Mouse (Mus musculus): ENCODE results near the gene Manba. TPM values are rescaled to one million over a fixed set of nuclear protein-coding genes. Genes with fewer than 3 reads are reported as not detected.
A peak's percentile ranks its signal among the peaks of the same experiment; 100 is the strongest.

Gene Manba
- total and polyA plus RNA-seq, 3 experiments: 30.9 to 35.2 (median 31.5) TPM

DNA sequence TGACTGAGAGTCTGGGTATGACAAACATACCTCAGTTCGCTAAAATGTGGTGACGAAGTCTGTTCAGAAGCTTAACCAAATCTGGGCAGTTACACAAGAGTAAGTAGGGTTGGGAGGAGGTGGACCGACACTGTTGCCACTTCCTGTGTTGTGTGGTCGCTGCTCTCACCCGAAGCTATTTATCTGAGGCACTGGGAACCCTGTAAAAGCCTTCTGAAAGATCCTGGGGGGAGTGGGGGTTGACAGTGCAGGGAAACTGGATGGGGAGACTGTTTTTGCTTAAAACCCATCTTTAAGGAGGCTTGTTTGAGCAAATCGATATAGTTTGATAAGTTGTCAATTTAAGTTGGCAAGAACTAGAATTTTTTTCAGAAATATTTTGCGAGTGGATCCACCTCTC lies 45.2 kb upstream of the Manba start:
- H3K27me3 ChIP-seq (replicated peaks): no peaks in the 10 kb centered on the region
- TF ChIP-seq EP300 (IDR thresholded peaks at IDR 0.05; ENCODE audit: low read length) (no peak), ZKSCAN1 (IDR thresholded peaks at IDR 0.05; ENCODE audit: borderline replicate concordance, low read depth, low read length) (no peak), KAT2A (IDR thresholded peaks at IDR 0.05; ENCODE audit: insufficient replicate concordance, low read length) (no peak), ELF1 (IDR thresholded peaks at IDR 0.05; ENCODE audit: low read depth, low read length) (peak; percentile 75), MAX (IDR thresholded peaks at IDR 0.05; ENCODE audit: low read length) (no peak; the same call in 1 of the 2 replicates), GABPA (IDR thresholded peaks at IDR 0.05; ENCODE audit: insufficient replicate concordance, low read depth, low read length) (no peak), UBTF (IDR thresholded peaks at IDR 0.05; ENCODE audit: low read depth, low read length) (no peak), NRF1 (IDR thresholded peaks at IDR 0.05; ENCODE audit: low read depth, low read length) (no peak), CHD1 (IDR thresholded peaks at IDR 0.05; ENCODE audit: low read depth, low read length) (no peak; the same call in 1 of the 2 replicates), CTCF (conservative IDR thresholded peaks at IDR 0.05 in 1 of 2, IDR thresholded peaks at IDR 0.05 in 1 of 2; ENCODE audit: low read depth in 2 of 2, low read length in 2 of 2) (no peak), MAFK (IDR thresholded peaks at IDR 0.05; ENCODE audit: insufficient replicate concordance, low read length) (no peak), SIN3A (IDR thresholded peaks at IDR 0.05; ENCODE audit: low read length) (no peak; the same call in none of the 2 replicates), ETS1 (conservative IDR thresholded peaks at IDR 0.05; ENCODE audit: low read depth, low read length) (no peak), PAX5 (IDR thresholded peaks at IDR 0.05; ENCODE audit: low read length) (no peak), TBP (conservative IDR thresholded peaks at IDR 0.05; ENCODE audit: low read depth, low read length) (0 out of 2 replicates have a peak, but pooled peaks have one; percentile 46), HCFC1 (IDR thresholded peaks at IDR 0.05; ENCODE audit: low read depth, low read length) (peak; percentile 41), ZC3H11A (IDR thresholded peaks at IDR 0.05; ENCODE audit: low read depth, low read length) (no peak), RCOR1 (conservative IDR thresholded peaks at IDR 0.05; ENCODE audit: low read depth, low read length) (no peak), RAD21 (IDR thresholded peaks at IDR 0.05; ENCODE audit: low read depth, low read length) (no peak), MXI1 (IDR thresholded peaks at IDR 0.05; ENCODE audit: low read depth, low read length) (peak; percentile 75), SMC3 (IDR thresholded peaks at IDR 0.05; ENCODE audit: low read depth, low read length) (peak; percentile 3; the same call in 1 of the 2 replicates), TCF12 (IDR thresholded peaks at IDR 0.05; ENCODE audit: low read depth, low read length) (no peak), ZMIZ1 (IDR thresholded peaks at IDR 0.05; ENCODE audit: low read depth, low read length) (no peak), BHLHE40 (IDR thresholded peaks at IDR 0.05; ENCODE audit: low read depth, low read length) (no peak), CHD2 (IDR thresholded peaks at IDR 0.05; ENCODE audit: low read length) (peak; percentile 21; the same call in 1 of the 2 replicates), JUND (conservative IDR thresholded peaks at IDR 0.05; ENCODE audit: low read depth, low read length) (no peak), IRF4 (IDR thresholded peaks at IDR 0.05; ENCODE audit: low read depth, low read length) (no peak), POLR2A (IDR thresholded peaks at IDR 0.05; ENCODE audit: low read depth, low read length) (peak; percentile 49; the same call in 1 of the 2 replicates), USF2 (conservative IDR thresholded peaks at IDR 0.05; ENCODE audit: low read depth, low read length) (no peak), MYC (IDR thresholded peaks at IDR 0.05; ENCODE audit: low read depth, low read length) (no peak), MEF2A (IDR thresholded peaks at IDR 0.05; ENCODE audit: borderline replicate concordance, low read depth, low read length) (peak; percentile 32; the same call in 1 of the 2 replicates), MAZ (IDR thresholded peaks at IDR 0.05; ENCODE audit: low read depth, low read length) (0 out of 2 replicates have a peak, but pooled peaks have one; percentile 53), JUN (IDR thresholded peaks at IDR 0.05; ENCODE audit: insufficient read depth, low read depth, low read length) (no peak), E2F4 (IDR thresholded peaks at IDR 0.05; ENCODE audit: insufficient replicate concordance, low read depth, low read length) (no peak), NELFE (IDR thresholded peaks at IDR 0.05; ENCODE audit: low read depth, low read length) (no peak), ZNF384 (IDR thresholded peaks at IDR 0.05; ENCODE audit: low read depth, low read length) (no peak), POLR2AphosphoS2 (IDR thresholded peaks at IDR 0.05; ENCODE audit: low read depth, low read length) (no peak; the same call in 1 of the 2 replicates)
- peak; percentile 91 for DNase-seq (ENCODE audit: extremely low read depth)
- peak overlapping the region; percentile 96 for H3K27ac ChIP-seq (ENCODE audit: insufficient read depth, low read depth)
- peak overlapping the region; percentile 38 for H3K4me2 ChIP-seq (ENCODE audit: insufficient read depth, low read depth, poor library complexity, severe bottlenecking)
- H3K79me2 ChIP-seq (replicated peaks; ENCODE audit: control insufficient read depth, extremely low read depth, insufficient read depth, poor library complexity, severe bottlenecking): peaks cover 45% of the 10 kb centered on the region
- no peaks in the 10 kb centered on the region for H3K9me3 ChIP-seq (replicated peaks; ENCODE audit: low read length)
- peak overlapping the region; percentile 98 for H3K9ac ChIP-seq (ENCODE audit: insufficient read depth, low read depth)
- peaks cover 0 to 53% of the 10 kb centered on the region in 2 experiments; a peak in 2 of 4 replicates for H3K4me1 ChIP-seq (ENCODE audit: control insufficient read depth in 1 of 2, insufficient read depth in 2 of 2)
- in situ Hi-C loops (cut with MboI; ENCODE audit: low pct_ligation_motif_present, low pct_unique_long_range_greater_than_20kb, low sequenced_read_pairs): no loop called here
- H3K36me3 ChIP-seq (replicated peaks in 1 of 2; ENCODE audit: control insufficient read depth in 1 of 2, insufficient read depth in 1 of 2, low read length in 1 of 2): peaks cover 9 to 57% of the 10 kb centered on the region in 2 experiments
- dilution Hi-C loops (cut with MboI; ENCODE audit: extremely low pct_ligation_motif_present, extremely low pct_unique_long_range_greater_than_20kb, low sequenced_read_pairs): no loop called here
- peak overlapping the region; percentile 81 to 94 (median 83) for H3K4me3 ChIP-seq (replicated peaks in 1 of 3; ENCODE audit: low read depth in 2 of 3, low read length in 2 of 3, poor library complexity in 1 of 3)

Data from CH12.LX (cell line).